Mouse (Mus musculus) mouse trophoblast stem cell (cell line): ENCODE results near the gene Slc17a4.

Experiments
- in situ Hi-C, 2 experiments: fragments of 300-500 bp; cut with MseI, MboI; formaldehyde crosslinking; loops; 2 replicates in 1 of 2; 3 replicates in 1 of 2; pipeline ENCODE4 v1.15.1; 2025

Gene Slc17a4

GRCm38 (mm10) chr13:23892592-23893268, 22.1 kb downstream of the Slc17a4 start:
- in situ Hi-C loops, result no loop called here

GRCm38 (mm10) chr13:23889011-23889605, 25.7 kb downstream of the Slc17a4 start:
- in situ Hi-C loops, result loop anchor here in 1 of 2 experiments (10.0 kb wide), 1 partner anchor 94 kb away; no protein-coding TSS in a partner anchor

GRCm38 (mm10) chr13:23887026-23887725, 27.6 kb downstream of the Slc17a4 start:
- in situ Hi-C loops, result loop anchor here in 1 of 2 experiments (10.0 kb wide), 1 partner anchor 92 kb away; no protein-coding TSS in a partner anchor

GRCm38 (mm10) chr13:23885540-23885939, 29.3 kb downstream of the Slc17a4 start:
- in situ Hi-C loops, result loop anchor here in 1 of 2 experiments (10.0 kb wide), 1 partner anchor 91 kb away; no protein-coding TSS in a partner anchor

- in situ Hi-C loops, result loop anchor here in 1 of 2 experiments (10.0 kb wide), 1 partner anchor 85 kb away; no protein-coding TSS in a partner anchor
Observed at GRCm38 (mm10) chr13:23879636-23880035, 35.2 kb downstream of the Slc17a4 start.

- in situ Hi-C loops, result no loop called here
Observed at GRCm38 (mm10) chr13:23879106-23879505, 35.7 kb downstream of the Slc17a4 start.

- in situ Hi-C loops, result no loop called here
Observed at GRCm38 (mm10) chr13:23873141-23873540, 41.7 kb downstream of the Slc17a4 start.

- in situ Hi-C loops, result no loop called here
Observed at GRCm38 (mm10) chr13:23869996-23870395, 44.8 kb downstream of the Slc17a4 start.

- in situ Hi-C loops, result no loop called here
Observed at GRCm38 (mm10) chr13:23868790-23869533, 45.8 kb downstream of the Slc17a4 start.

GRCm38 (mm10) chr13:23867405-23867804, 47.4 kb downstream of the Slc17a4 start, which contains the start of gene Slc17a1:
Slc17a1 (plus strand) TSS chr13:23867750.
- in situ Hi-C loops, result no loop called here

GRCm38 (mm10) chr13:23867000-23867399, 47.8 kb downstream of the Slc17a4 start:
- in situ Hi-C loops, result no loop called here

GRCm38 (mm10) chr13:23866086-23866710, 48.6 kb downstream of the Slc17a4 start:
- in situ Hi-C loops, result no loop called here

GRCm38 (mm10) chr13:23864711-23865110, 50.1 kb downstream of the Slc17a4 start:
- in situ Hi-C loops, result no loop called here

- in situ Hi-C loops, result no loop called here
Observed at GRCm38 (mm10) chr13:23861815-23862214, 53.0 kb downstream of the Slc17a4 start.

GRCm38 (mm10) chr13:23856401-23856800, 58.4 kb downstream of the Slc17a4 start:
- in situ Hi-C loops, result no loop called here

GRCm38 (mm10) chr13:23849299-23849698, 65.5 kb downstream of the Slc17a4 start:
- in situ Hi-C loops, result no loop called here
